Mouse (Mus musculus) inflammation-experienced regulatory T-cells, adult 16 weeks (primary cell): ENCODE results near the gene Gm14569. TPM values are rescaled to one million over a fixed set of nuclear protein-coding genes. Genes with fewer than 3 reads are reported as not detected.

Experiments
- polyA plus RNA-seq: library from polyadenylated mRNA; unstranded; fragments of 100-300 nt; shearing (Covaris generic); gene quantifications from one replicate; pipeline ENCODE4 v1.2.1, GENCODE M21; 2017

Gene Gm14569
- polyA plus RNA-seq, result not detected

DNA sequence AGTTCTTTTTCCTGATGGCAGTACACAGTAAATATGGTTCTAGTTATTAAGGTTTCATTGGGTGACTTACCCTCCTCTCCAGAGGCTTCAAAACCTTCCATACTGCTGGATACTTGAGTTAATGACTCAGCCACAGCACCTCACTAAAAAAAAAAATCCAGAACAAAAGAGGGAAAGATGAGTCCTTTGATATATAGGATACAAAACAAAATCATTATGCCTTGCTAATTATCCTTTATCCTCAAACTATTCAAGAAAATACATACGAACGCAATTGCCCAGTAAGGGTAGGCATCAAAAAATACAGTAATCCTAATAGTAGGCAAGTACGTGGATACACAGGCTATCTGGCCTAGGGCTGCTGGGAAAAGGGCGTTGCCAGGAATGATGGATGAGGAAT is at the start of gene Gm14569:
Gene Gm14569 (minus strand): TSS at position 101 of the 400 bp plus-strand sequence.

DNA sequence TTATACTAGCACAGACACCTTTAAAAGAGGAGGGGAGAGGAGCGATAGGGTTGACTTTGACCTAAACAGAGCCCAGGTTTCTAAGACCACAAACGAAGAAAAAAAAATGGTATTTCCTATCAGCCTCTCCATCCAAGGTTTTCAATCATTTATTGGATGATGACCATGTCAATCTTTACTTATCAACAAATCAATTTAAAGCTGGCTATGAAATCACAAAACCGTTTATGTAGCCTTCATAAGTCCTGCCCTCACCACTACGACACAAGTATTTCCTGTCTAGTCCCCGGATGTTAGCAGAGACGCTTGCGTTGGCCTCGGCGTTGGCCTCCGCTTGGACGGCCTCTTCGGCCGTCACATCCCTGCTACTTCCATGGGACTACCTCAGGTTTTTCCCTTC is 90.7 kb downstream of the Gm14569 start, which contains the start of gene Gm6268:
Gene Gm6268 (plus strand): TSS at position 301 of the 400 bp plus-strand sequence.

Other genes starting within 250 kb of the Gm14569 start
- not detected for gene Lonrf3, start 163.5 kb downstream of the Gm14569 start, polyA plus RNA-seq
- not detected for gene Gm6268, start 90.5 kb downstream of the Gm14569 start, polyA plus RNA-seq
- 88.6 TPM for gene Pgrmc1, start 106.4 kb upstream of the Gm14569 start, polyA plus RNA-seq
- gene Akap17b, start 153.6 kb upstream of the Gm14569 start, polyA plus RNA-seq, result 0.96 TPM